Mouse (Mus musculus) CD8-positive naive resting alpha-beta T cell, adult 2 months (primary cell): ENCODE results near the gene Map3k20.
A peak's percentile ranks its signal among the peaks of the same experiment; 100 is the strongest.

Source experiments
- DNase-seq, 2 experiments: peaks; one replicate each; pipeline ENCODE4 v3.0.0; 2022; ENCODE audit warnings: low read depth in 2 of 2, low spot score in 2 of 2

Gene Map3k20

GRCm38 (mm10) chr2:72416095-72417080 is 131.0 kb downstream of the Map3k20 start:
- no peak for DNase-seq

- no peak for DNase-seq
Observed at GRCm38 (mm10) chr2:72420561-72420960, 135.1 kb downstream of the Map3k20 start.

GRCm38 (mm10) chr2:72424656-72425055 is 139.2 kb downstream of the Map3k20 start:
- DNase-seq = no peak

DNA sequence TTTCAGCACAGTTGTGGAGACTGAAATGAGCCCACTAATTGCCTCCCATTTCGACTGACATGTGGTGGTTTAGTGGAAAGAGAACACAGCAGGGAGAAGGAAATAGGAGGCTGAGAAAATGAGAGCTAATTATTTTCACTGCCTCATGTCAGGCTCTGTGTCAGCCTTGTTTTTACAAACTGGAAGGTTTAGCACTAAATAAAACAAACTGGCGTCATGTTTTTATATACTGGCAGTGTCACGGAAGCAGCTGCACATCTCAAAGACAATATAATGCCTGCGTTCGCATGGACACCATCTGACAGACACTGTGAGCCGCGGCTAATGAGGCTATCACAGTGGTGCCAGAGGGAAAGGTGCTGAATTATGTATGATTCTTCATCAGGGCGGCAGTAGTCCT is 141.3 kb downstream of the Map3k20 start:
- no peak for DNase-seq

- no peak for DNase-seq
Observed at GRCm38 (mm10) chr2:72427288-72427687, 141.9 kb downstream of the Map3k20 start.

- DNase-seq = no peak
Observed at GRCm38 (mm10) chr2:72438941-72439533, 153.6 kb downstream of the Map3k20 start.

DNA sequence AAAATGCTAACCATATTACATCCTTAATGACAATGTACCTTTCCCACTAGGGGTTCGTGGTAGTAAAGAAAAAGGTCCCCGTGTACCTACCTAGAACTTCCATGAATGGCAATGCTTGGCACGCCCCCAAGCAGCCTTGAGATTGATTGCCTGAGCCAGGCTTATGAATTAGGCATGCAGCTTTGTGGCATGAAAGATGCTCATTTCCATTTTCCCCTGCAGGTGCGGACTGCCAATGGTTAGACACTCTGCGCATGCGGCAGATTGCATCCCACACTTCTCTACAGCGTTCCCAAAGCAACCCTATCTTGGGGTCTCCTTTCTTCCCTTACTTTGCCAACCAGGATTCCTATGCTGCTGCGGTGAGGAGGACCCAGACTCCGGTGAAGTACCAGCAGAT is 155.6 kb downstream of the Map3k20 start:
- DNase-seq = no peak

DNA sequence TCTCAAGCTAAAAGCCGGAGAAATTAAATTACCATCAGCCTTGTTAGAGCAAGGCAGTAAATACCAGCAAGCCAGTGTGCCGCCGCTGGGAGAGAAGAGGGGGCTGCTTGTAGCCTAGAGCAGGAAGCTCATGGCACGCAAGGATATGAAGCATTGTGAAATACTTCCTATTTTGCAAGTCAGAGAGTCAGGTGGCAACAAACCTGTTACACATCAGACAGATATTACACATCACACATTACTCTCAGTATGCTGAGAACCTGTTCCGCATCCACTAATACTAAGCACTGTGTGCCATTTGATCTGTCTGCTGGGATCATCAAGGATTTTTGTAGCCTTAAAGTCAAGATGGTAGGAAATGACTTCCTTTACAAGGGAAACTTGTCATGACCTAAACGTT is 157.4 kb downstream of the Map3k20 start:
- no peak for DNase-seq

DNA sequence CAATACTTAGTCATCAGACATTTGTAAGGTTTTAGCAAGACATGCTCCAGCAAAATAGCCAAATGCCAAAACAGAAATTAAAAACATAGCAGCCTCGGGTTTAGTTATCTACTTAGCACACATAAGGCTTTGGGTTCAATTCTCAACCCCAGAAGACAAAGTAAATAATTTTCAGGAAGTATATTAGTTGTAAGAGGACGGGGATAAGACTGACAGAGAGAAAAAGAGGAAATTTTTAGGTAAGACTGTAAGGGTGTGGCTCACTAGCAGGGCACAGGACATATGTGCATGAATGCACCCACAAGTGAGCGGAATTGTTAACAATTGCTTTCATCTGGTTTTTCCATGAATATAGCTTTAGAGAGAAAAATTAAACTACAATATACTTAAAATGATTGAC is 158.5 kb downstream of the Map3k20 start:
- DNase-seq = no peak

DNA sequence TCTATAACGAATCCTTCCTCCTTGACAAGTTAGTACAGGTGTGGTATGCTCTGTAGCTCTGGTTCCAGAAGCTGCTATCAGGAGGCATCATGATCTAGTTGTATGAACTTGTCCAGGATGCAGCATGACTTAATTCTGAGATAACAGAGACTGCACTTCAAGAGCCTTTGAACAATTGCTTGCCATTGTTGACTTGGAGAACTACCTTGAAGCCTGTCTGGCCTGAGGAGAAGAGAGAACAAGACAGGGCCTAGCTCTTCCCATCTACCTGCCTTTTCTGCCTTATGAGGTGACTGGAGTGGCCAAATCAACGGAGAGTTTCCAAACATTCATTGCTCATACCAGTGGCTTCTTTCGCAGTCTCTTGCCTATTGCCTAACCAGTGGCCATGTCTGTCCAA is 160.7 kb downstream of the Map3k20 start:
- DNase-seq = no peak

DNA sequence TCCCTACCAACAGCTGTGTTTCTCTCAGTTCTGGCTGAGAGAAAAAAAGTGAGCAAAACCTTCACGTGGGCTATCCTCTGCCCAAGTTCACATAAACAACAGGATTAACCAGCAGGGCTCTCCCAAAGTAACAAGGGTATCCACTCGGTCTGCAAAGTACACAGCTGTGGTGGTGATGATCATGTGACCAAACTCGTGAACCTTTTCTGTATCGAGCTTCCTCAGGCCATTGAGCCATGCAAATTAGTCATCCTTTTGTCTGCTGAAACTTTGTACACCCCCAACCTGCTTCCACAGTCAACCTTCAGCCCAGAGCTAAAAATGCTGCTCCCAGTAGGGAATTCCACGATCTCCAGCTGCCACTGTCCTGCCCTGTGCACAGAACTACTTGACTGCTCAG is 161.2 kb downstream of the Map3k20 start:
- no peak for DNase-seq

GRCm38 (mm10) chr2:72453563-72453962 is 168.1 kb downstream of the Map3k20 start:
- no peak for DNase-seq

- no peak for DNase-seq
Observed at GRCm38 (mm10) chr2:72456189-72456588, 170.8 kb downstream of the Map3k20 start.

DNA sequence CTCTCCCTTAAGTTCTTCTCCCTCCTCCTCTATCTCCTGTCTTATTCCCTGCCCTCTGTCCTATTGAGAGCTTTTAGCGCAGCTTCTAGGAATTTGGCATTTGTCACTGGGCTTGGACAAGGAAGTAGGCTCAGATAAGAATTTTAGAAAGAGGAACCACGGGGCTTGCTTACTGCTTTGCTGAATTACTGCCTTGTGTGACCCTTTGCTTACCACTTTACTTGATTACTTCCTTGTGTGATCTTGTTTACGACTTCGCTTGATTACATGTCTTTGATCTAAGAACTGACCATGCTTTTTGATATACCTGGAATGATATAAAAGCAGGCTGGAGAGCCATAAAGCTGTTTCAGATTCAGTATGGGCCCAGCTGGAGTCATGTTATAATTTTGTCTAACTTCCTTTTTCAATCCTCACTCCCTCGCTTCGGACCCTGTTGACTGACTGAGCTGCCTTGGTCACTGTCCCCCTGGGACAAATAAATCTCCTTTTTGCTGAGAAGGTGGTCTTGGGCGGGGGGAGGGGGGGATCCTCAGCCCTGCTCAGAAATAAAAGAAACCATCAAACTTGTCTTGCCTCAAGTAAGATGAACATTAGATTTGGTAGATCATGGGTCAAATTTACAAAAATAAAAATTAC is 179.1 kb downstream of the Map3k20 start:
- no peak for DNase-seq

GRCm38 (mm10) chr2:72467604-72468003 is 182.2 kb downstream of the Map3k20 start:
- DNase-seq = no peak

- DNase-seq = no peak
Observed at GRCm38 (mm10) chr2:72471415-72472070, 186.1 kb downstream of the Map3k20 start.

DNA sequence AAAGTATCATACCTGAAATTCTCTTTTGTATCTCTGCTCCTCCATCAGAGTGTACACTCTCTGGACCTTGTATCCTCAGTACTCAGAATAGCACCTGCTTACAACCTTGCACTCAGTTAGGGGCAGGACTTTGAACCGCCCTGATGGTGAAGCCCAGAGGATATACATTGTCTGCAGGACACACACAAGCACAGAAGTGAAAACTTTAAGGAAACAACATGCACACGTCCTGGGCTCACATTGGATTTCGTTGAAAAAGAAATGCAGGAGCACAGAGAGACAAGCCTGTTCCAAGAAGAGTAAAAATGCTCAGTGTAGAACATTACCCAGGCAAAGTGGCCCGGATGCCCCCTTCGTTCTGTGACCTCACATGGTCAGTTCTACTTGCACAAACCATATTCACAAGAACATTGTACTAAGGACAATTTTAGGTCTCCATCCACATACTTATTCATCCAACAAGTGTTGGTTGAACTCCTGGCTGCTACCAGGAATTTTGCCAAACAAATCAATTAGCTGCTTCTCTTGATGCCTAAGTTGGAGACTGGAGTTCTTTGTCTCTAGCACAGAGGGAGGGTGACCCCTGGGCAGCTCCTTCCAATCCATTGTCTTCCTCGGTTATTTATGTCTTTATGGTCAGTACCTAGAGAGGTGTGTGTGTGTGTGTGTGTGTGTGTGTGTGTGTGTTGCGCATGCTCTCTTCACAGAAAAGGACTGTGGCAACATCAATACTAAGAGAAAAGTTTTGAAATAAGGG is 189.3 kb downstream of the Map3k20 start:
- no peak for DNase-seq

DNA sequence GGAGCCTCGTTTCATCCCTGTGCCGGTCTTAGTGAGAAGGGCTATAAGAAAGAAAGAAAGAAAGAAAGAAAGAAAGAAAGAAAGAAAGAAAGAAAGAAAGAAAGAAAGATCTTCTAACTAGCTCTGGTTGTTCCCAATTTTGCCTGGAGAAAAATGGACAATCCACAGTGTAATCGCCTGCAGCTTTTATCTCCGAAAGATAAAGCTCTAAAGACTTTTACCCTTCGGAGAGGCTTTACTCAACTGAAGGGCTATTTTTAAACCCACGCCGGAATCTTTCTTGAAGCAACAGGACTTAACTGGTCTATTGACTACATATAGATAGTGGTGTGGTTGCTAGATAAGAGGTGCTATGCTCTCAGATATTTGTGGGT is 190.0 kb downstream of the Map3k20 start:
- no peak for DNase-seq

DNA sequence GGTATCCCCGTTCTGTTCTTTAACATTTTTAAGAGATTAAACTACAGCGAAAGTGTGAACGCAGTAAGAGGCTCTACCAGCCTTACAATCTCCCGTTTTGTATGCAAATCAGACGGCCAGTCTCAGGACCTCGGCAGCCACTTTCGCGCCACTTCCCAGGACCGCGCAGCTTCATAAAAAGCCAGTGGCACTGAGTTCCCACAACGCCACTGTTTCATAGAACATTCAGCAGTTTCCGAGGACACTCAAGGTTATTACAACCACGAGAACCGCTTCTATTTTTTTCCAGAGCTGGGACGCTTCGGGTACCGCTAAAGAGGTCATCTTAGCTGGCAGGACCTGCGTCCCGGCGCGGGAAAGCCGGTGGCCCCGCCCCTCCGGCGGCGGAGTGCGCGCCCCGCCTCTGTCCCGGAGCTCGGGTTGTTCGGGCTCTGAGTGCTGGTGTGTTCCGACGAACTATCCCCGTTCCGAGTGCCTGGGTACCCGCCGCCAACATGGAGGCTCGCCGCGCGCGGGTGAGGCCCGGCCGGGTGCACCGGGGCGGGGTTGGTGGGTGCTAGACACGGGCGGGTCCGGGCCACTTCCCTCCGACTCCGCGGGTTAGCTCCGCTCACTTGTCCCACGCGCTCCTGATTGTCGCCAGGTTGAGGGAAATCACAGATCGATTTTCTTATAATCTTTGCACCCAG is 190.5 kb downstream of the Map3k20 start, which contains the start of gene Cdca7:
Gene Cdca7, plus strand, starts transcription at position 363 of the 689 bp plus-strand sequence.
- peak; percentile 42 to 57 for DNase-seq
